Mouse (Mus musculus): Measurements from ENCODE around the gene Ripor2.

DNA sequence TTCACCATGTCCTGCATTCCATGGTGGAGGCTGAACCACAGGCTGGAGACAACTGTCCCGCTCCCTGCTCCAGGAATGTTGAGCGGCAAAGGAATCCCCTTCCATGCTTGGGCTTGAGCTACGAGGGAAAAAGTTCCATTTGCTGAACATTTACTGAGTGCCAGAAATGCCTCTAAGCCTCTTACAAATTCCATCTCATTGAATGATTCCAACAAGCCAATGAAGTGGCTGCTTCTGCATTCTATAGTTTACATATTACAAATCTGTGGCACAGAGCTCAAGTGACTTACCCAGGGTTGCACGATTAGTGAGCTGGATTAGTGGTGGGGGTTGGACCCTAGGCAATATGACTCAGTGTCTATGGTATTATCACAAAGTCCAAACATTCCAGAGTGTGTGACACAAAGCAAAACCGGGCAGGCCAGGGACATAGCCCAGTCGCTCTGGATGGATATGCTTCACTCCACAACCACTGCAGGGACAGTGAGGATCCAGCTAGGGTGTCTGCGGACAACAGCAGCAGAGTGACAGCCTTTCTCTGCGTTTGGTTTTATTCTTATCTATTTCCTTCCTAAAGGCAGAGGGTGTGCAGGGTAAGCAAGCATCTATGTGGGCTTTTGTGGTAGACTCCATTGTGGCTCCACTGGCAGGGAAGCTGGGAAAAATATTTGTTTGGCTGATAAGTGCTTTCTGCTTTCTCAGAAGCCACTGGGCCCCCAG is 16.6 kb upstream of the Ripor2 start:
- TF ChIP-seq POLR2A (IDR thresholded peaks at IDR 0.05; ENCODE audit: borderline replicate concordance, control insufficient read depth, low read depth, low read length) = no peak
- no peak for TF ChIP-seq CTCF (IDR thresholded peaks at IDR 0.05; ENCODE audit: control insufficient read depth, insufficient read depth, low read length)

All from bone marrow, adult 2 months (tissue).